Mouse (Mus musculus) right cerebral cortex, postnatal 4 days (tissue): ENCODE results near the gene Olfr1336.
"Not testable (repeated sequence)": the region's sequence is repeated elsewhere in the genome, so short reads cannot be mapped to it uniquely, and the experiment has no call there.

Experiments used
- DNase-seq: peaks from one replicate; pipeline ENCODE4 v3.0.0-alpha.2; 2022

Gene Olfr1336

DNA sequence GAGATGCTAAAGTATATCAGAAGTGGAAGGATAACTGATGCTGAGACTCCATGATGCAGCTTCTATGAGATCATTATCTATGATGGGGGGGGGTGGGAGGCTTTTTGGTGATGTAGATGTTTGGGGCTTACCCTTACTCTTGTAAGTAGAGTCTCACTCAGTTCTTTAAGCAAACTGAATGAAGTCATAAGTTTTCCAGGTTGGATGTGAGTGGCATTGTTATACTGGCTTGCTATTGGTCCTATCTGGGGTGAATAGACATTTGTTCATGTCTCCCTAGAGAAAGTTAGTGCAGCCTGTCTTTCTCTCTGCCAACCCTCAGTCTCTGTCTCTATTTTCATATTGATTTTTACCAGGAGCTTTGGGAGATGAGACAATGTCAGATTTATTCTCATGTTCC lies at the start of gene Olfr1336:
Gene Olfr1336 (plus strand): TSS at position 301 of the 400 bp plus-strand sequence.
- no peak for DNase-seq

DNA sequence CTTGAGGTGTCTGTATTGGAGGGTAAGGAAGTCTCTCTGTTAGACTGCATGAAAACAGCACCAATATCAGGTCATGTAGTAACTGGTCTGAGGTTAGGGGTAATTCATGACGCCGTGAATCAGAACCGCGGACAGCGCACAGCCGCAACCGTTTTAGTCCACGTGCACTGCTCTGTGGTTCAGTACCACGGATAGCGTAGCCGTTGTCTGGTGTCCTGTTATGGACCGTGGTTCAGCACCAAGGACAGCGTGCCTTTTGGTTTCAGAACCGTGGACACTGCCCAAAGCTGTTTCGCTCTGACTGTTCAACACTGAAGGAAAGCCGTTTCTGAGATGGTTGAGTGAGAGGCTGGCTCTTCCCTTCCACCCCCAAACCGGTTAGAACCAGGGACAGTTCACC lies 45.9 kb upstream of the Olfr1336 start, which contains the start of gene Gm20715:
Gene Gm20715 (plus strand): TSS at position 235 of the 400 bp plus-strand sequence.
- peak; percentile 76 for DNase-seq

DNA sequence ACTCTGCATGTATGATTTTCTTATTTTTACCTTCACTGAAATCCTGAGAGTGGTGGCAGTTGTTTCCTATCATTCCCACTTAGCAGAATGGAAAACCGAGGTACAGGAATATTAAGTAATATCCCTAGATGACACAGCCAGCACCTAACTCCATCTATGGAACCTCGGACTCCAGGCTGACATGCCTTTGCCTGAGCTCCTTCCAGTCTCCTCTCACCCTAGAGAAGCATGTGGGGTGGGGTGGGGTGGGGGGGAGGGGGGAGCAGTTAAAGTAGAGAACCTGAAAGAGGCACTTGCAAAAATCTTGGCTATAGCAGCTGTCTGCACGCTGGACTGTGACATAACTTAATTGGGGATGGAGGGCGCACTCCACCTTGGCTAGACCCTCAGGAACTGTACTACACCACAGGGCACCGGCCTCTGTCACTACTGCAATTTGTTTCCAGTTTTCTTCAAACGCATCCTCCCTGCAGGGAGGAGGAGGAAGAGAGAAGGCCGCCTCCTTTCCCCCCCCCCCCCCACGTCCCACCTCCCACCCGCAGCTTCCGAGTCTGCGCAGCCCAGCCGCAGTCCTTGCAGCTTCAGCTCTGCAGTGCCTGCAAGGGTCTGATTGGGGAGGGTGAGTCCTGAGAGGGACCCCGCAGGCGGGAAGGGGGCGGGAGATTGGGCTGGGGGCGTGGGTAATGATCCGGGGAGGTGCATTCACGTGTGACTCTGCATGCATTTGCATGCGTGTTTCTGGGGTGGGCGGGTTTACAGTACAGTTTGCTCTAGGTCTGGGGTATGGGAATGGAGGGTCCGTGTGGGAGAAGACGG lies 41.1 kb upstream of the Olfr1336 start:
- peak; percentile 73 for DNase-seq

DNA sequence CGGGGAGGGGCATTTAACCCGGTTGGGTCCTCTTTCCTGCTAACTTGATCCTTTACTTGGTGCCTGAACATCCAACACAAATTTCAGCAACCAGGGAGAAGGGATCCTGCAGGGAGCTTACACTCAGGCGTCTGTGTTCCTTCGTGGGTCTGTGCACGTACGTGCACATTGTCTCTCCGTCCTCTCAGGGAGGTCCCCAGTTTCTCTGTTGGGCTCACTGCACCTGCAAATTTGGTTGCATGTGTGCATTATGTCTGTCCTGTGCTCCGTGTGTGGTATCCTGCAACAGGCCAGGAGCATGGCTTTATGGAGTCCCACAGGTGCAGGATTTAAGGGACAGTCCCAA lies 40.6 kb upstream of the Olfr1336 start:
- no peak for DNase-seq

DNA sequence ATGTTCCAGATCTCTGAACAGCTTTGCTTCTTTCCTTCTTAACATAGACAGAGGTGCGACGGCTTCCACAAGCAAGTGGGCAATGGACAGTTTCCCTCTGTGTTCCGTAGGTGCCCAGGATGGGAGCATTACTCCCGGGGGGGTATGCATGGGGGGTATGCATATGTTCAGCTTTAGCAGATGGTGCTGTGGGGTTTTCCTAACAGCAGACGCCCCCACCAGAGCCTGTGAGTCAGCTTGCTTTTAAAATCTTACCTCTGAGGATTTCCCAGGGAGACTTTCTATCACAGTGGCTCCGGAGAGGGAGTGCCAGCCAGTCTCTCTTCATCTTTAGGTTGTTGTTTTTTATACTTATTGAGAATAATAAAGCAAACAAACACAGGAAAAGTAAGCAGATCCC lies 36.1 kb upstream of the Olfr1336 start:
- no peak for DNase-seq

DNA sequence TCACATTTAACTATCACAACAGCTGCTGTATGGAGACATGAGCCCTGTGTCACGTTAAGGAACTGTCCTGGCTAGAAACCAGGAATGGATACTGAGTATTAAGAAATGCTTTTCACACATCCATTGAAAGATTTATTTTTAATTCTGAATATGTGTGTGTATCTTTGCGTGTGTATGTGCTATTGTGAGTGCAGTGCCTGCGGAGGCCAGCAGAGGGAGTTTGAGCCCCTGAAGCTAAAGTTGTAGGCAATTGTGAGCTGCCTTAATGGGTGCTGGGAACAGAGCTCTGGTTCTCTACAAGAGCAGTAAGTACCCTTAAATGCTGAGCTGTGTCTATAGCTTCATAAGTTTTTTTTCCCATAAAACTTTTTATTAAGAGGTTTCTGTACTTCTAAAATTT lies 26.6 kb upstream of the Olfr1336 start:
- DNase-seq: no peak

DNA sequence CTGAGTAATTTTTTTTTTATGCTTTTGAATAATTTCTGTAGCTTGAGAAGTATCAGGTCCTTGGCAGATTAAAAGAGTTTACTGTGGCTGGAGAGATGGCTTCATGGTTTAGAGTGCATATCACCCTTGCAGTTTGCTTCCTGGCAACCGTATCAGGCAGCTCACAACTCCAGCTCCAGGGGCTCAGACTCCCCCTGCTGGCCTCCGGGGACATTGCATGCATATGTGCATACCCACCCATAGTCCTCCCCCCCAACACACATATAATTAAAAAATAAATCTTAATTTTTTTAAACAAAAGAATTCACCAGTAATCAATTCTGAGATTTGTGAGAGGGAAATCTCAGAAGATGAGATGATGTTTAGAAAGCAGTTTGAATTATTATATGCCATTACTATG lies 25.6 kb upstream of the Olfr1336 start:
- DNase-seq: peak; percentile 30

DNA sequence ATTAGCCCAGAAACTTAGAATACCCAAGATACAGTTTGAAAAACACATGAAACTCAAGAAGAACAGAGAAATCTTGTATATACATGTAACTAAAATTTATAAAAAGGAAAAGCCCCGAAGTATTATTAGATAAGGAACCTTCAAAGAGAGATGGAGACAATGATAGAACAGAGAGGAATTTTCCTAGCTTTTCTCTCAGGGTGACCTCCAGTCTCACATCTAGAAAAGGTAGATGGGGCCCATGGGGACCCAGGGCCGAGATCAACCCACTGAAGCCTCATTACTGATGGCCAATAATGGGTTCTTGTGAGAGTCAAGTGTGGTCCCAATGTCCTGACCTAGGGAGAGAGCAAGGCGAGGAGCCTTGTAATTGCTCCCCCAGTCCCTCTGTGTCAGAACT lies 17.6 kb upstream of the Olfr1336 start, which contains the start of gene Olfr1344:
Gene Olfr1344 (plus strand): TSS at position 301 of the 400 bp plus-strand sequence.
- DNase-seq: no peak

DNA sequence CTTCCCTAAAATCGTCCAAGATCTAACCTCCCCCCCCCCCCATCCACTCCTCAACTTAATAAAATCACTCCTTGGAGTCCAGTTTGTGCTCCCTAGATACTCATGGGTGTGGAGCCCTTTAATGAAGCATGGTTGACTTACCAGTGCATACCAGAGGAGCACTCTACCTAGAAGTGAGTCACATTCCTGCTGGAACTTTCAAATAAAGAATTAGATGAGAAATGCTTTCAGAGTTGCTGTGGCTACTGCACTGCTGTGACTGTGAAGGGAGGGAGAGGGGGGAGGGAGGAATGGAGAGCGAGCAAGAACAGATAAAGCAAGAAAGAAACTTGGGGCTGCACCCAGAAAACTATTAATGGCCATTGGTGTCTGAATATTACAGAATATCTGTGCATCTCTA lies 14.8 kb upstream of the Olfr1336 start:
- DNase-seq: no peak

DNA sequence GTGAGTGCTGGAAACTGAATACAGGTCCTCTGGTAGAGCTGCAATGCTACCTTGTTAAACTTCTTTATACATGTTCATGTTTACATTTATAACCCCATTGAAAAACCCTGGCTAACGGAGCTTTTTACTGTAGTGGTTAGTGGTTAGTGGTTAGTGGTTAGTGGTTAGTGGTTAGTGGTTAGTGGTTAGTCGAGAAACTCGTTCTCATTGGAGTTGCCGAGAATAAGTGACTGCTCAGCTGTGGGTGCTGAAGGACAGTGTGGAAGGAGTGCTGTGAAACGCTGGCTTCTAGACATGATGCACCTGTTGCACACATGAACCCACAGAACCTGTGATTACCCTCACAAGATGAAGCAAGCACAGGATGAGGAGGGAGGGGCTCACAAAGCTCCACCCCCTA lies 8.2 kb upstream of the Olfr1336 start:
- DNase-seq: no peak

DNA sequence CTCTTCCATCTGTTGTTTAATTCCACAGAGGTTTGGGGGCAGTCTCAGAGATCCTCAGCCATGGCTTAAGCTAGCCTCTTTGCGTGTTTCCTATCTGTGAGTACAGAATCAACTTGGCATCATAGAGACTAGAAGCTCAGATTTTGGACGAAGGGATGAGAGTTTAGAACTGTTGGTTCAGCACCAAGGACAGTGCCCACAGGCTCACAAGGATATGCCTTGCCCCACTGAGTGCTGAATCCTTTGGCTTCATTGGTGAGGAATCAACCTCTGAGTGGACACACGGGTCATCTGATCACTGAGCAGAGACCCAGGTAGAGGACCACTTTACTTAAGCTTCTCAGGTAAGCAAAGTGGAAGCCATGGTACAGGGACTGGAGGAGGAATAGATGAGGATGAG lies 431 bp downstream of the Olfr1336 start:
- no peak for DNase-seq

DNA sequence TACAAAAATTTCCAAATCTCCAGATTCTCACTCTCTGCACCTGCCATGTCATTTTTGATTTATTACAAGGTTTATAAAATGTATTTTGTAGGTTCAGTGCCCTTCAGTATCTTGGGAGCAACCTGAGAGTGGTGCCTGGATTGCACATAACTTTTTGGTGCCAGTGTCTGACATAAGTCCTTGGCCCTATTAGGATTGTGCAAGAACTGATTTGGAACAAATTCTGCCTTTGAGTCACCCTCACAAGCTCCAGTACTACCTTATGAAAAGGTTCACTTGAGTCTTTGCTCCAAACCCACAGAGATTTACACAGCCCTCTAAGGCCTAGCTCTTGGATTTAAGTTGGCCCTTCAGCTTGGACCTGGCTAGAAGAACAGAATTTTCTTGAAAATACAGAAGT lies 11.0 kb downstream of the Olfr1336 start, which contains the start of gene Olfr1346:
Gene Olfr1346 (plus strand): TSS at position 151 of the 400 bp plus-strand sequence.
- no peak for DNase-seq

DNA sequence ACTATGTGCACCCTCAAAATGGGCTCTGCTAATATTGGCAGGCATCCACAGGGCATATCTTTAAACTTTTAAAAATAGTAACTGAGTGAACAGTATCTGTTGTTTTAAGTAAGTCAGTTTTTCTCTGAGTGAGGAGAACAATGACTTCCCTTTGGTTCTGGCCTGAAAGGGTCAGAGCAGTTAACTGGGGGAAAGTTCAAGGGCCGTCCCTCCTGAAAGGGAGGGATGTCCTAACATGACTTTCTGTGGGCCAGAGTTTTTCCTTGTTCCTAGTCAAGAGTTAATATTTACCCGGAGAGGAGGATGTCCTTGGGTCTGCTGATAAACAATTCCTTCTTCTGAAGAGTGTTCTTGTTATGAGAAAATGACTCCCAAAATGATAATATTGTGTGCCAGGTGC lies 21.7 kb downstream of the Olfr1336 start:
- not testable (repeated sequence) for DNase-seq

DNA sequence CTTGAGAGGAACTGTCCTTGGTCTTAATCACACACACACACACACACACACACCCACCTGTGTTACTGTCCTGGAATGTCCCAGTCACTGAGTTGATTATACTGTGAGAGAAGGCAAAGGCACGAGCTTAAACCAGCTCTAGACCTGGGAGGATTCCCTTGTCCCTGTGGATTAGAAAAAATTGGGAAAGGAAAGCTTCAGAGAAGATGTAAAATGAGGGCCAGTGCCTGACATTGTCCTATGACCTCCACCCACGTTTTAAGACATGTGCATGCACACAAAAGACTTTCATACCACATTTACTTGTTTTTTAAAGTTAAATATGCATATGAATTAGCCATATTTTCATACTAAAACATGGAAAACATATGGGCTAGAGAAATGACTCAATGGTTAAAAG lies 30.9 kb downstream of the Olfr1336 start, which contains the start of gene Olfr5:
Gene Olfr5 (minus strand): TSS at position 101 of the 400 bp plus-strand sequence.
- DNase-seq: no peak

DNA sequence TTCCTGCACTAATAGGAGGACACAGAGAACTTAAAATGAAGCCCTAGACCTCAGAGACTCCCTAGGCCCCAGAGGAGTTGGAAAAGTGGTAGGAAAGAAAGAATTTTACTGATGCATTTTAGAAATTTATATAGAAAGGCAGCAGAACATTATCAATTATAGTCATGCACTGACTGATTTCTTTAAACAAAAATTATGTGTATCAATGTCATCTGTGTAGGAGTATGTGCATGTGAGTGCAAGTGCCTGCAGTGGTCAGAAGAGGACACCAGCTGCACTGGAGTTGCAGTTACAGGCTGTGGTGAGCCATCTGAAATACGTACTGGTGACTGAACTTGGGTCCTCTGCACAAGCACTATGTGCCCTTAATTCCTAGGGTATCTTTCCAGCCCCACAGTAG lies 43.7 kb downstream of the Olfr1336 start, which contains the start of gene Olfr1347:
Gene Olfr1347 (minus strand): TSS at position 101 of the 400 bp plus-strand sequence.
- DNase-seq: no peak

DNA sequence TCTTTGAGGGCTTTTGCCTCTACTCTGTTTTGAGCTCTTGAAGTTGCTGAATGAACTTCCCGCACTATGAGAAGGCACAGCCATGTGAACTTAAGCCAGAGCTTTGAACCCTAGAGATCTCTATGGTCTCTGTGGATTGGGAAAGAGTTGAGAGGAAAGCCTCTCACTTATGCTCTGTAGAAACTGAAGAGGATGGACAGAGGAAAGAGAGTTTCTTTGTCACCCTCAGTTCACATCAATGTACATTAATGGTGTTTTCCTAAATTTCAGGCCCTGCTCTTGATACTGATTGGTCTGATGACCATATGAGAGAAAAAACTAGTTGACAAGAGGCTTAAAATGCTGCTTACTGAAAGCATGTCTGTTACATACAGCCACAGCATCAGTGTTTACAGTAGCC lies 52.7 kb downstream of the Olfr1336 start, which contains the start of gene Olfr1348:
Gene Olfr1348 (minus strand): TSS at position 101 of the 400 bp plus-strand sequence.
- no peak for DNase-seq
